Mouse (Mus musculus): ENCODE measurements around the gene Cflar. TPM values are rescaled to one million over a fixed set of nuclear protein-coding genes. Genes with fewer than 3 reads are reported as not detected.

Cflar gene
- polyA plus RNA-seq, 2 experiments = 8.2 to 13.4 TPM

DNA sequence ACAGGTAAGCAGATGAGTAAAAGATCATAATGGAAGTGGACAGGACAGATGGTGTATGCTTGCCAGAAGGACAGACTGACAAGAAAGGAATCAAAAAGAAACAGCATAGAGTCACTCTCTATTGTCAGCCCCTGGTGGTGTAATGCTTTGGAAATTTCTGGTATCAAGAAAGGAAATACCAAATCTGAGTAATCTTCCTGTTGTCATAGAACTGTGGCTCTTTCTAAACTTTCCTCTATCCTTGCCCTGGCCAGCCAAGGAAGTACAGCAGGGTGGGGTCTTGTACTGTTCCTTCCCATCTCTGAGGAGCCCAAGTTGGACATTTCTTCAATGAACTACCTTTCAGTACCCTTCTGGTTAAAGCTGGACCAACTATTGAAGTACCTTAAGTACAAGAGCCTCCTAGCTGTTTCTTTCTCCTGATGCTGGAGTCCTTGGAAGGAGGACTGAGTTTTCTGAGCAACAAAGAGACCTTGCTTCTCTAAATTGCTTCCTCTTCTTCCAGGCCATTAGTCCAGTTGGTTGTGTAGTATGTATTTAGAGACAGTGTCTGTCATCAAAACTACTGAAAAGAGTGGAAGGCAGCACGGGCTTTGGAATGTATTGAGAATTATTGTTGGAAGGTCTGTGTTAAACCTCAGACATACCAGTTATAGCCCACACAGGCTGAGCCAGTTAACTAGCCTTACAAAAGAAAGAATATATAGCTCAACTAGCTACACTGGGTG lies 15.9 kb downstream of the Cflar start:
- ATAC-seq (ENCODE audit: insufficient read depth) (no peak), DNase-seq (ENCODE audit: low read depth in 3 of 3, low spot score in 3 of 3) (no peak)
- TF ChIP-seq CTCF (IDR thresholded peaks at IDR 0.05; ENCODE audit: low read depth) (no peak), EP300 (IDR thresholded peaks at IDR 0.05; ENCODE audit: low read depth) (no peak)
- H3K4me3 ChIP-seq (ENCODE audit: insufficient read depth in 1 of 2, low read depth in 2 of 2, low read length in 2 of 2) = no peak overlapping the region
- peaks cover 0 to 3% of the 10 kb centered on the region in 2 experiments; a peak in 1 of 4 replicates for H3K4me1 ChIP-seq (replicated peaks; ENCODE audit: control insufficient read depth in 2 of 2, insufficient read depth in 2 of 2, low read length in 1 of 2)
- no peaks in the 10 kb centered on the region for H3K27me3 ChIP-seq (ENCODE audit: control insufficient read depth, insufficient read depth, low read length)
- H3K9ac ChIP-seq (replicated peaks) = no peak overlapping the region
- no peak overlapping the region for H3K4me2 ChIP-seq (ENCODE audit: low read depth)
- 67% methylated on average over 1 of the region's 1 CpGs for WGBS (ENCODE audit: insufficient replicate concordance)
- H3K9me3 ChIP-seq (ENCODE audit: control insufficient read depth, low read length) = no peaks in the 10 kb centered on the region
- peaks cover 2% of the 10 kb centered on the region; the same call in 1 of the 2 replicates for H3K36me3 ChIP-seq (replicated peaks; ENCODE audit: control insufficient read depth, insufficient read depth, low read depth)
- H3K27ac ChIP-seq = no peak overlapping the region

DNA sequence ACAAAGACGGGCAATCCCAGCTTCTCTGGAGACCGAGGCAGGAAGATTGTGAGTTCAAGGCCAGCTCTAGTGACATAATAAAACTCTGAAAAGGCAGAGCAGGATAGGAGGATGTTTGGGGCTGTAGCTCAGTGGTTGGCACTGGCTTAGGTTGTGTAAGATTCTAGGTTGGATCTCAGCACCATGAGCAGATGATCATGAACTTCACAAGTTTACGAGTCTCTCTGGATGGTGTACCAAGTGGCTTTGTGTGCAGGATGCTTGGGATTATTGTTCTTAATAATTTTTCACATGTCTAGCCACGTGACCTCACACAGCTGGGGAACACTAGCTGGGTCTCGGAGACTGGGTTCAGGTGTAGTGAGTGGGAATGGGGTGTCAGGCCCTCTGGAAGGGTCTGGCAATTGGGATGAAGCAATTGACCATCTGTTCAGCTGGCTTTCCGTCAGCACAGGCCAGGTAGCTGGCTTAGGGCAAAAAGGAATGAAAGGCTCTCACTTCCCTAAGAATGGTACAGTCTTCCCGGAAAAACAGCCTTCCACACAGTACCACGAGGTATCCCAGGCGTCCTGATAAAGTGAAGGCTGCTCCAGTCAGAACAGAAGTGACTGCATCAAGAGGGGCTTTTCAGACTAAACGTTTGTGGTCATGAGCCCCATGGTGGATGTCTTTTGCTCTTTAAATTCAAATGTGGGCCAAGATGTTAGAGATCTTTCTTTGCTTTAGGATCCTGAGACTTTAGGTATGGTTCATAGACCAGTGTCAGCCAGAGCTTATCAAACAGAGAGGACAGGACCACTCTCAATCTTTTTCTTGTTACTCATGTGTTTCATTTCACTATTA lies 16.7 kb downstream of the Cflar start:
- Histone ChIP-seq H3K9ac (replicated peaks) (no peak overlapping the region), H3K9me3 (ENCODE audit: control insufficient read depth, low read length) (no peaks in the 10 kb centered on the region), H3K27ac (no peak overlapping the region), H3K4me2 (ENCODE audit: low read depth) (no peak overlapping the region), H3K4me3 (ENCODE audit: insufficient read depth in 1 of 2, low read depth in 2 of 2, low read length in 2 of 2) (no peak overlapping the region), H3K36me3 (replicated peaks; ENCODE audit: control insufficient read depth, insufficient read depth, low read depth) (peaks cover 2% of the 10 kb centered on the region; the same call in 1 of the 2 replicates), H3K4me1 (replicated peaks; ENCODE audit: control insufficient read depth in 2 of 2, insufficient read depth in 2 of 2, low read length in 1 of 2) (0 out of 4 replicates have a peak, but pooled peaks cover 0 to 3% of the 10 kb centered on the region in 2 experiments), H3K27me3 (ENCODE audit: control insufficient read depth, insufficient read depth, low read length) (no peaks in the 10 kb centered on the region)
- no peak for ATAC-seq (ENCODE audit: insufficient read depth)
- no peak for TF ChIP-seq CTCF (IDR thresholded peaks at IDR 0.05; ENCODE audit: low read depth)
- no peak for TF ChIP-seq EP300 (IDR thresholded peaks at IDR 0.05; ENCODE audit: low read depth)
- no peak for DNase-seq (ENCODE audit: low read depth in 3 of 3, low spot score in 3 of 3)
- WGBS (ENCODE audit: insufficient replicate concordance) = 70% methylated on average over 10 of the region's 10 CpGs

DNA sequence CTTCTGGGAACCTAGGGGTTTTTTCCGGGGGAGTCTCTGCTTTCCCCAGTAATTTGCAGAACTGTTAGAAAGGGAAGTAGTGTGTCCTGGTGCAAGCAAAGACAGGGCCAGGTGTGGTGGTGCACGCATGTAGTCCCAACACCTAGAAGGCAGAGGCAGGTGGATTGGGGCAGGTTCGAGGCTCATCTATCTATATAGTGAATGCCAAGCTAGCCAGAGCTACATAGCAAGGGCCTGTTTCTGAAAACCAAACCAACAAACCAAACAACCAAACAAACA lies 17.2 kb downstream of the Cflar start:
- 69% methylated on average over 3 of the region's 3 CpGs for WGBS (ENCODE audit: insufficient replicate concordance)

DNA sequence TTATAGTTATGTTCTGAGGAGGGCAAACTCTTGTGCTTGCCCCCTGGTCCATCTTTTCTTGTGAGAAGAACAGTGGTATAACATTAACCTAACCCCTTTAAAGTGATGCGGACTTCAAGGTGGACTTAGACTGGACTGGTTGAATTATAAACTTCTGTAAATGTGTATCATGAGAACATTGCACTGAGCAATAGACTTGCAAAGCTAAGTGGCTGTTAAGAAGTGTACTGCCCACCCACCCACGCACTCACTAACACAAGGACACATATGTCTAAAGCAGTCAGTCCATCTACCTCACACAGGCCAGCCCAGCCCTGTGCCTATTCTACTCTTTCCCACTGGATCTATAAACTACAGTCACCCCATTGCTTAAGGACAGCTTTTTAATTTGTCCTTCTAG lies 22.3 kb downstream of the Cflar start:
- no peak for DNase-seq (ENCODE audit: low read depth in 3 of 3, low spot score in 3 of 3)
- no peak overlapping the region for H3K27ac ChIP-seq
- TF ChIP-seq CTCF (IDR thresholded peaks at IDR 0.05; ENCODE audit: low read depth) (no peak), EP300 (IDR thresholded peaks at IDR 0.05; ENCODE audit: low read depth) (no peak)
- 73% methylated on average over 2 of the region's 2 CpGs for WGBS (ENCODE audit: insufficient replicate concordance)
- no peak overlapping the region for H3K4me2 ChIP-seq (ENCODE audit: low read depth)
- H3K9ac ChIP-seq (replicated peaks) = no peak overlapping the region
- no peaks in the 10 kb centered on the region for H3K4me1 ChIP-seq (replicated peaks; ENCODE audit: control insufficient read depth in 2 of 2, insufficient read depth in 2 of 2, low read length in 1 of 2)
- no peaks in the 10 kb centered on the region for H3K27me3 ChIP-seq (ENCODE audit: control insufficient read depth, insufficient read depth, low read length)
- H3K9me3 ChIP-seq (ENCODE audit: control insufficient read depth, low read length) = no peaks in the 10 kb centered on the region
- no peak for ATAC-seq (ENCODE audit: insufficient read depth)
- H3K4me3 ChIP-seq (ENCODE audit: insufficient read depth in 1 of 2, low read depth in 2 of 2, low read length in 2 of 2) = no peak overlapping the region
- peaks cover 7% of the 10 kb centered on the region for H3K36me3 ChIP-seq (replicated peaks; ENCODE audit: control insufficient read depth, insufficient read depth, low read depth)

More for the DNA sequence above, 17.2 kb downstream of the Cflar start:
- Histone ChIP-seq H3K4me2 (ENCODE audit: low read depth) (no peak overlapping the region), H3K4me3 (ENCODE audit: insufficient read depth in 1 of 2, low read depth in 2 of 2, low read length in 2 of 2) (no peak overlapping the region), H3K4me1 (replicated peaks; ENCODE audit: control insufficient read depth in 2 of 2, insufficient read depth in 2 of 2, low read length in 1 of 2) (0 out of 4 replicates have a peak, but pooled peaks cover 0 to 3% of the 10 kb centered on the region in 2 experiments), H3K27me3 (ENCODE audit: control insufficient read depth, insufficient read depth, low read length) (no peaks in the 10 kb centered on the region), H3K27ac (no peak overlapping the region), H3K9me3 (ENCODE audit: control insufficient read depth, low read length) (no peaks in the 10 kb centered on the region), H3K9ac (replicated peaks) (no peak overlapping the region), H3K36me3 (replicated peaks; ENCODE audit: control insufficient read depth, insufficient read depth, low read depth) (peaks cover 2% of the 10 kb centered on the region; the same call in 1 of the 2 replicates)
- TF ChIP-seq CTCF (IDR thresholded peaks at IDR 0.05; ENCODE audit: low read depth) (no peak), EP300 (IDR thresholded peaks at IDR 0.05; ENCODE audit: low read depth) (no peak)
- ATAC-seq (ENCODE audit: insufficient read depth) (no peak), DNase-seq (ENCODE audit: low read depth in 3 of 3, low spot score in 3 of 3) (no peak)
